Mouse (Mus musculus): ENCODE data around the gene Pla2g4e.

Gene Pla2g4e

GRCm38 (mm10) chr2:120235947-120236640 is 9.0 kb downstream of the Pla2g4e start:
- no peak for DNase-seq

GRCm38 (mm10) chr2:120235381-120235780 is 9.8 kb downstream of the Pla2g4e start:
- DNase-seq: peak; percentile 52 to 62

GRCm38 (mm10) chr2:120231642-120232041 is 13.5 kb downstream of the Pla2g4e start:
- no peak for DNase-seq

- no peak for DNase-seq
Observed at GRCm38 (mm10) chr2:120214600-120214999, 30.5 kb downstream of the Pla2g4e start.

- DNase-seq: no peak
Observed at GRCm38 (mm10) chr2:120211448-120211847, 33.7 kb downstream of the Pla2g4e start.

GRCm38 (mm10) chr2:120207926-120208325 is 37.2 kb downstream of the Pla2g4e start:
- DNase-seq: no peak

- DNase-seq: peak; percentile 21 to 33
Observed at GRCm38 (mm10) chr2:120207028-120207427, 38.1 kb downstream of the Pla2g4e start.

GRCm38 (mm10) chr2:120203742-120204141 is 41.4 kb downstream of the Pla2g4e start:
- DNase-seq: peak; percentile 16 to 32

GRCm38 (mm10) chr2:120200077-120200476 is 45.1 kb downstream of the Pla2g4e start:
- DNase-seq: peak; percentile 64

- no peak for DNase-seq
Observed at GRCm38 (mm10) chr2:120188174-120188573, 57.0 kb downstream of the Pla2g4e start.

- DNase-seq: peak; percentile 31 to 39
Observed at GRCm38 (mm10) chr2:120187583-120187982, 57.6 kb downstream of the Pla2g4e start.

GRCm38 (mm10) chr2:120185527-120186276 is 59.4 kb downstream of the Pla2g4e start:
- DNase-seq: peak; percentile 33 to 39

GRCm38 (mm10) chr2:120178936-120179335 is 66.2 kb downstream of the Pla2g4e start:
- no peak for DNase-seq

GRCm38 (mm10) chr2:120173718-120174117 is 71.4 kb downstream of the Pla2g4e start:
- DNase-seq: peak; percentile 77 to 84

- DNase-seq: no peak
Observed at GRCm38 (mm10) chr2:120171362-120171761, 73.8 kb downstream of the Pla2g4e start.

GRCm38 (mm10) chr2:120170726-120171125 is 74.4 kb downstream of the Pla2g4e start:
- DNase-seq: peak; percentile 47 to 53

GRCm38 (mm10) chr2:120169382-120169781 is 75.8 kb downstream of the Pla2g4e start:
- peak in 1 of 2 experiments; percentile 23 for DNase-seq

GRCm38 (mm10) chr2:120167763-120168162 is 77.4 kb downstream of the Pla2g4e start:
- DNase-seq: no peak

GRCm38 (mm10) chr2:120165474-120165873 is 79.7 kb downstream of the Pla2g4e start:
- no peak for DNase-seq

- DNase-seq: no peak
Observed at GRCm38 (mm10) chr2:120159434-120159833, 85.7 kb downstream of the Pla2g4e start.

GRCm38 (mm10) chr2:120158846-120159245 is 86.3 kb downstream of the Pla2g4e start:
- no peak for DNase-seq

GRCm38 (mm10) chr2:120158016-120158415 is 87.1 kb downstream of the Pla2g4e start:
- DNase-seq: no peak

GRCm38 (mm10) chr2:120157606-120158005 is 87.5 kb downstream of the Pla2g4e start:
- no peak for DNase-seq

- peak; percentile 100 for DNase-seq
Observed at GRCm38 (mm10) chr2:120154361-120154894, 90.7 kb downstream of the Pla2g4e start, which contains the start of gene Ehd4. Gene Ehd4, minus strand, starts transcription at chr2:120154606.

All from cerebellum, postnatal 10 days (tissue).